Mouse (Mus musculus): ENCODE data around the gene Pik3r2.
A peak's percentile ranks its signal among the peaks of the same experiment; 100 is the strongest.

- TF ChIP-seq CTCF (IDR thresholded peaks at IDR 0.05; ENCODE audit: low read depth) (peak; percentile 59), EP300 (IDR thresholded peaks at IDR 0.05; ENCODE audit: low read depth) (no peak)
Measured at GRCm38 (mm10) chr8:70729808-70730475, 46.6 kb downstream of the Pik3r2 start.

All from liver, postnatal 0 days (tissue).